Mouse (Mus musculus) liver, adult 2 months (tissue): ENCODE measurements around the gene Zg16. TPM values are rescaled to one million over a fixed set of nuclear protein-coding genes. Genes with fewer than 3 reads are reported as not detected.
"Not testable (repeated sequence)": the region's sequence is repeated elsewhere in the genome, so short reads cannot be mapped to it uniquely, and the experiment has no call there.

Experiments
- DNase-seq: peaks from one replicate; pipeline ENCODE4 v3.0.0-alpha.2; 2011; ENCODE audit warnings: low read depth, low spot score; ENCODE audit errors: extremely low read depth
- H3K27ac ChIP-seq: fragments of 200-500 bp; replicated peaks from 2 replicates; pipeline ENCODE4 v1.5.1; 2012; ENCODE audit warnings: low read depth, mild to moderate bottlenecking, control low read depth, inconsistent platforms, low read length; ENCODE audit not compliant: insufficient read depth
- H3K27me3 ChIP-seq: fragments of 200-500 bp; 2 replicates; pipeline ENCODE4 v1.6.1; 2012; ENCODE audit warnings: mild to moderate bottlenecking, moderate library complexity, low read length, inconsistent platforms; ENCODE audit not compliant: control insufficient read depth, insufficient read depth
- H3K36me3 ChIP-seq: fragments of 200-500 bp; 2 replicates; pipeline ENCODE4 v1.6.1; 2012; ENCODE audit warnings: low read length, inconsistent platforms; ENCODE audit not compliant: control insufficient read depth, insufficient read depth
- H3K4me1 ChIP-seq: fragments of 200-500 bp; 2 replicates; pipeline ENCODE4 v1.6.1; 2011; ENCODE audit warnings: low read length; ENCODE audit not compliant: control insufficient read depth, insufficient read depth
- H3K4me3 ChIP-seq: fragments of 200-500 bp; 2 replicates; pipeline ENCODE4 v1.5.1; 2011; ENCODE audit warnings: low read depth, mild to moderate bottlenecking, control low read depth, low read length, moderate library complexity; ENCODE audit not compliant: insufficient read depth
- H3K79me2 ChIP-seq: fragments of 200-500 bp; 2 replicates; pipeline ENCODE4 v1.6.1; 2012; ENCODE audit warnings: inconsistent platforms, mild to moderate bottlenecking, low read length, moderate library complexity; ENCODE audit not compliant: control insufficient read depth, insufficient read depth
- H3K9ac ChIP-seq: fragments of 200-500 bp; 2 replicates; pipeline ENCODE4 v1.6.1; 2012; ENCODE audit warnings: low read depth, mild to moderate bottlenecking, control low read depth, inconsistent platforms, low read length
- CTCF ChIP-seq: fragments of 200-500 bp; IDR thresholded peaks from 2 replicates; pipeline ENCODE4 v1.5.1; 2011; ENCODE audit warnings: low read depth, low read length, control low read depth
- POLR2A ChIP-seq: fragments of 200-500 bp; IDR thresholded peaks from 2 replicates; pipeline ENCODE4 v1.6.1; 2011; ENCODE audit warnings: low read length, control low read depth; ENCODE audit not compliant: insufficient read depth; ENCODE audit errors: extremely low read depth
- WGBS: fragments of 180-500 bp; shearing (Covaris S2); methylation state at CpG from one replicate; pipeline ENCODE4 v1.1.7; 2018; 5-methylcytosine and 5-hydroxymethylcytosine counted together
- polyA plus RNA-seq: library from polyadenylated mRNA; depleted of rRNA; stranded (reverse); fragments of >200 nt; gene quantifications from 2 replicates; pipeline ENCODE4 v1.2.3, GENCODE M21; 2012
- total RNA-seq: library from RNA; depleted of rRNA; stranded (reverse); fragments of >200 nt; gene quantifications from 2 replicates; pipeline ENCODE4 v1.2.3, GENCODE M21; 2014

The Zg16 gene
- total and polyA plus RNA-seq, 2 experiments = 2.3 to 47.8 TPM

DNA sequence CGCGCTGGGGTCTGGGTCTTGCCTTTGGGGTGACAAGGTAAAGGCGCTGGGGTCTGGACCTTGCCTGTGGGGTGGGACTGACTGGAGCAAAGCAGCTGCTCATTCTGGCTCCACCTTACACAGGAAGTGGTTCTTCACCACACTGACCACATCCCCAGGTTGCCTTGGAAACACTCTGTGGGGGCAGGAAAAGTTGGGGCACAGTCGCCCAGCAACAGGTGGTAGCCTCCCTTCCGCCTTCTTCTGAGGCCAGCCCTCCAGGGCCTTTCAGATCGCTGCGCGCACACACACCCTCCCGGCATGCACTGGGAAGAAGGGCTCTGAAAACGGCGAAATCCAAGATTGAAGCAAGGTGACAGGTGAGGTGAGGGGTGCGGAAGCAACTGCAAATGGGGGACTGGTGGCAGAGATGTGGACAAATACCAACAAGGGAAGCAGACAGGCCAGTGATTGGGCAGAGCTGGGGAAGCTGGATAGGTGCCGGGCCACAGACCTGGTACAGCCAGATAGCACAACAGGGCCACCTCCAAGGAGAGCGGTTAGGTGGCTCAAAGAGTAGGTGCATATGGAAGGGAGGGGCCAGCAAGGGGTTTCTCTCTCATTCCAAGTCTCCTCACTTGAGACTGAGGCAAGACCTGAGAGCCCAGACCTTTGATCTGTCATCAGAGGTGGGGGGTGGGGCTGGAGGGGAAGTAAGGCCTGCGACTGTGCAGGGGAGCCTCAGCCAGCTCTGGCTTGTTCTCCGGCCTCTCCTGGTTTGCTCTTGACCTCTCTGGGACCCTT, 4.2 kb upstream of the Zg16 start, which contains the start of gene AI467606:
Gene AI467606 (plus strand): TSS at position 246 of the 783 bp plus-strand sequence.
- 87% methylated on average over 16 of the region's 16 CpGs for WGBS
- Histone ChIP-seq H3K79me2 (no peaks in the 10 kb centered on the region), H3K9ac (no peak within 1 kb of the TSS), H3K27me3 (no peaks in the 10 kb centered on the region), H3K27ac (peak within 1 kb of the TSS; percentile 41), H3K4me1 (peaks cover 2% of the 10 kb centered on the region; the same call in 1 of the 2 replicates), H3K4me3 (peak within 1 kb of the TSS; percentile 6), H3K36me3 (no peaks in the 10 kb centered on the region)
- TF ChIP-seq POLR2A (no peak), CTCF (no peak)
- DNase-seq = no peak

GRCm38 (mm10) chr7:127090154-127091113, 3.3 kb upstream of the Zg16 start:
- DNase-seq = no peak
- no peaks in the 10 kb centered on the region for H3K36me3 ChIP-seq
- WGBS = 90% methylated on average over 20 of the region's 20 CpGs
- TF ChIP-seq POLR2A (no peak), CTCF (no peak)
- H3K79me2 ChIP-seq = no peaks in the 10 kb centered on the region
- H3K27me3 ChIP-seq = no peaks in the 10 kb centered on the region
- no peak overlapping the region for H3K9ac ChIP-seq
- H3K27ac ChIP-seq = no peak overlapping the region
- peaks cover 2% of the 10 kb centered on the region; the same call in 1 of the 2 replicates for H3K4me1 ChIP-seq
- H3K4me3 ChIP-seq = no peak overlapping the region

DNA sequence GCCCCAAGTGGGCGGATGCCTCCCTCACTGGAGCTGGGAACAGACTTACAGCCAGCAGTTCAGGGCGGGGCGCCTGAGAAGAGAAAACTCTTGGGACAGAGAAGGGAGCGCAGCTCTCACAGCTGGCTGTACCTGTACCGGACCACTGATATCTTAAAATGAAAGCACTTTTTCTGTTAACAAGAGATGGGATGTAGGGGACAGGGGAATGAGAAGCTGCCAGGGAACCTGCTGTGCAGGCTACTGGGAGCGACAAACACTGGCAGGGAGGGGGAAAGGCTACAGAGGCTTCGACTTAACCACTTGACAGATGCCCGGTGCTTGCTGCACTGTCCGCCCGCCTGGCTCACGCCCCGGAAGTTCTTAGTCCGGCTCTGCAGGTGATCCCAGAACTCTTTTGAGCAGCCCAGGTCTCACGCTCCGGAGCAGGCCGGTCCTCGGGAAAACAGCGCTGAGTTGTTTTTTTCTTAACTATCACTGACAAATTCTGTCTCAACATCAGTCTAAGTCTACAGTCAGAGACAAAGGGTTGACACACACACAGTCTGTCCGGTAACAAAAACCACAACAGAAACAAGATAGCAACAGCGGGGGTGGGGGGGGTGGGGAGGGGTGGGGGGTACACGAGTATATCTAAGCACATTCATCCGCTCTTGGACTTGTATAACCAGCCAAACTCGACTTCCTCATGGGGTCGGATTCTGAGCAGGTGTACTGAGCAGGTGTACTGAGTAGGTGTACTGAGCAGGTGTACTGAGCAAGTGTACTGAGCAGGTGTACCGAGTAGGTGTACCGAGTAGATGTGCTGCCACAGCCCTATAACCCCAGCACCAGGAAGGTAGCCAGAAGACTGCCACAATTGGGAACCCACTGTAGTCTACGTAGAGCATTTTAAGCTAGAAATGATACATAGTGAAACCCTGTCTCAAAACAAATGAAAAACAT, 2.0 kb upstream of the Zg16 start:
- WGBS = 29% methylated on average over 27 of the region's 27 CpGs

GRCm38 (mm10) chr7:127088083-127088482, 955 bp upstream of the Zg16 start:
- Histone ChIP-seq H3K4me1 (peaks cover 2% of the 10 kb centered on the region; the same call in 1 of the 2 replicates), H3K27ac (no peak overlapping the region), H3K79me2 (no peaks in the 10 kb centered on the region), H3K4me3 (no peak overlapping the region), H3K9ac (no peak overlapping the region), H3K27me3 (no peaks in the 10 kb centered on the region), H3K36me3 (no peaks in the 10 kb centered on the region)
- TF ChIP-seq CTCF (no peak), POLR2A (no peak)
- DNase-seq = no peak
- 61% methylated on average over 3 of the region's 3 CpGs for WGBS

More for the DNA sequence above, 2.0 kb upstream of the Zg16 start:
- Histone ChIP-seq H3K9ac (no peak overlapping the region), H3K36me3 (no peaks in the 10 kb centered on the region), H3K79me2 (no peaks in the 10 kb centered on the region), H3K4me3 (peak overlapping the region; percentile 14; the same call in 1 of the 2 replicates), H3K27ac (no peak overlapping the region), H3K4me1 (peaks cover 2% of the 10 kb centered on the region; the same call in 1 of the 2 replicates), H3K27me3 (no peaks in the 10 kb centered on the region)
- DNase-seq = no peak
- TF ChIP-seq CTCF = no peak
- TF ChIP-seq POLR2A = no peak

DNA sequence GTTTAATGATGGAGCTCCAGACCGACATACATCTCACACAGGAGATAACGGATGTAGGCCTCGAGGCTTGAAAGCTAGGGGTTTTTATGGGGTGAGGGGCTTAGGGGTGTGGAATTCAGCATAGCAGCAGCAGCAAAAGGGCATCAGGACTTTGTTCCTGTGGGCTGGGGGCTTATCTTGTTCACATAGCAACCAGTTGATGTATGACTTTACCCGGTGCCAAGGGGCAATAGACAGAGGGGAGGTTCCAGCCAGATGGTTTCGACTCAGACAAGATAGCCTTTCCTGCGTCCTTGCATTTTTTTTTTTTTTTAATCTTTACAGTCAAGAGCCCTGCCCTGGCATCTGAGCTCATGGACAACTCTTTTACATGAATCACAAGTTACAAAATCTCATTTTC, 1.4 kb downstream of the Zg16 start:
- not testable (repeated sequence) for H3K79me2 ChIP-seq, H3K4me1 ChIP-seq, H3K27ac ChIP-seq, H3K9ac ChIP-seq, DNase-seq, H3K4me3 ChIP-seq, H3K36me3 ChIP-seq, H3K27me3 ChIP-seq
- 73% methylated on average over 6 of the region's 6 CpGs for WGBS
